Mouse (Mus musculus) liver, adult 2 months (tissue): ENCODE data around the gene Lmntd1.

Experiments
- CTCF ChIP-seq: fragments of 200-500 bp; IDR thresholded peaks from 2 replicates; pipeline ENCODE4 v1.5.1; 2011; ENCODE audit warnings: low read depth, low read length, control low read depth
- POLR2A ChIP-seq: fragments of 200-500 bp; IDR thresholded peaks from 2 replicates; pipeline ENCODE4 v1.6.1; 2011; ENCODE audit warnings: low read length, control low read depth; ENCODE audit not compliant: insufficient read depth; ENCODE audit errors: extremely low read depth

- TF ChIP-seq CTCF: no peak
- TF ChIP-seq POLR2A: no peak
Observed at GRCm38 (mm10) chr6:145651976-145652375, 37.9 kb upstream of the Lmntd1 start.
